Mouse (Mus musculus): ENCODE measurements around the gene Senp8. TPM values are rescaled to one million over a fixed set of nuclear protein-coding genes. Genes with fewer than 3 reads are reported as not detected.
A peak's percentile ranks its signal among the peaks of the same experiment; 100 is the strongest.
"Not testable (repeated sequence)": the region's sequence is repeated elsewhere in the genome, so short reads cannot be mapped to it uniquely, and the experiment has no call there.

Senp8 gene
- 7.6 and 10.7 TPM in 2 replicates for polyA plus RNA-seq (2015; fragmentation: Nextera tagmentation; extraction: Ambion mirVana)

- ATAC-seq (ENCODE audit: insufficient read depth, low FRiP score), result peak; percentile 95
- no peaks in the 10 kb centered on the region for H3K27me3 ChIP-seq (ENCODE audit: control insufficient read depth, insufficient read depth, low read length)
These were observed at the start of gene Senp8, which contains the start of gene Myo9a for GRCm38 (mm10) chr9:59750267-59751065. Senp8 (minus strand) TSS chr9:59750710. Myo9a (plus strand) TSS chr9:59750896.

DNA sequence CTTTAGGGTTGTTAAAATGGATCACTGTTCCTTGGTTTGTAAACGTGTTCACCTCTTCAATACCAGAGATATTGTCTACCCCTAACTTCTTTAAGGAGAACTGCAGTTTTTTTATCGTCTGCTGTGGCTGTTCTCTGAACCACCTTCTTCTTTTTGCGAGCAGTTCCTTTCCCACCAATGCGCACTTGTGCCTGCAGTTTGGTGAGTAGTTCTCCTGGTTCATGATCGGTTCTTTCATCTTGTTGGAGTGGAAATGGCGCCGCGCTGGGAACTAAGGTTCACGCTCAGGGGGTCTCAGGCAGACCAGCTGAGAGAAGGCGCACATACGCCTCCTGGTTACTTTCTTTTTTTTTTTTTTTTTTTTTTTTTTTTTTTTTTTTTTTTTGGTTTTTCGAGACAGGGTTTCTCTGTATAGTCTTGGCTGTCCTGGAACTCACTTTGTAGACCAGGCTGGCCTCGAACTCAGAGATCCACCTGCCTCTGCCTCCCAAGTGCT is 16.5 kb upstream of the Senp8 start:
- not testable (repeated sequence) for H3K27me3 ChIP-seq (ENCODE audit: control insufficient read depth, insufficient read depth, low read length); H3K4me1 ChIP-seq (ENCODE audit: control insufficient read depth, insufficient read depth, low read length); H3K9ac ChIP-seq (ENCODE audit: low read length); H3K4me2 ChIP-seq (ENCODE audit: low read depth, low read length); H3K36me3 ChIP-seq (ENCODE audit: control insufficient read depth, insufficient read depth, low read length); ATAC-seq (ENCODE audit: insufficient read depth, low FRiP score); H3K4me3 ChIP-seq (replicated peaks; ENCODE audit: low read length); H3K27ac ChIP-seq (ENCODE audit: low read length); H3K9me3 ChIP-seq (replicated peaks; ENCODE audit: control insufficient read depth, low read length)
- 90% methylated on average over 12 of the region's 13 CpGs for WGBS

More at GRCm38 (mm10) chr9:59750267-59751065, at the start of gene Senp8, which contains the start of gene Myo9a:
- peak within 1 kb of the TSS; percentile 91 for H3K9ac ChIP-seq (ENCODE audit: low read length)
- peak within 1 kb of the TSS; percentile 96 for H3K27ac ChIP-seq (ENCODE audit: low read length)
- H3K9me3 ChIP-seq (replicated peaks; ENCODE audit: control insufficient read depth, low read length), result no peaks in the 10 kb centered on the region
- no peaks in the 10 kb centered on the region; the same call in 1 of the 2 replicates for H3K4me1 ChIP-seq (ENCODE audit: control insufficient read depth, insufficient read depth, low read length)
- peak within 1 kb of the TSS; percentile 78 for H3K4me2 ChIP-seq (ENCODE audit: low read depth, low read length)
- under 1% methylated on average over 59 of the region's 59 CpGs for WGBS
- peak within 1 kb of the TSS; percentile 78 for H3K4me3 ChIP-seq (replicated peaks; ENCODE audit: low read length)
- no peaks in the 10 kb centered on the region for H3K36me3 ChIP-seq (ENCODE audit: control insufficient read depth, insufficient read depth, low read length)

DNA sequence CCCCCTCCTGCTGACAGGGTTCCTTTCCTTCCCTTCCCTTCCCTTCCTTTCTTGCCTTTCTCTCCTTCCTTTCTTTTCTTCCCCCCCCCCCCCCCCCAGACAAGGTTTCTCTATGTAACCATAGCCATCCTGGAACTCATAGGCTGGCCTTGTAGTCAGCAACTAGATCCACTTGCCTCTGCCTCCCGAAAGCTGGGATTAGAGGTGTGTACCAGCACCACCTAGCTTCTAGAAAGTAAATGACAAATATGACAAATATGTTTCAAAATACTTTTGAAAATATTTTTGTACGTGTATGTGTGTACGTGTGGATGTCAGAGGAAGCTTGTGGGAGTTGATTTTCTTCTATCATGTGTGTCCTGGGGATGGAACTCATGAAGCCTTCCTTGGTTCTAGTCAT is 10.0 kb upstream of the Senp8 start:
- ATAC-seq (ENCODE audit: insufficient read depth, low FRiP score), result no peak
- 65% methylated on average over 3 of the region's 3 CpGs for WGBS
- no peak overlapping the region for H3K27ac ChIP-seq (ENCODE audit: low read length)
- H3K27me3 ChIP-seq (ENCODE audit: control insufficient read depth, insufficient read depth, low read length), result no peaks in the 10 kb centered on the region
- H3K9me3 ChIP-seq (replicated peaks; ENCODE audit: control insufficient read depth, low read length), result no peaks in the 10 kb centered on the region
- no peak overlapping the region for H3K9ac ChIP-seq (ENCODE audit: low read length)
- no peaks in the 10 kb centered on the region for H3K36me3 ChIP-seq (ENCODE audit: control insufficient read depth, insufficient read depth, low read length)
- H3K4me3 ChIP-seq (replicated peaks; ENCODE audit: low read length), result no peak overlapping the region
- H3K4me2 ChIP-seq (ENCODE audit: low read depth, low read length), result no peak overlapping the region
- H3K4me1 ChIP-seq (ENCODE audit: control insufficient read depth, insufficient read depth, low read length), result no peaks in the 10 kb centered on the region

DNA sequence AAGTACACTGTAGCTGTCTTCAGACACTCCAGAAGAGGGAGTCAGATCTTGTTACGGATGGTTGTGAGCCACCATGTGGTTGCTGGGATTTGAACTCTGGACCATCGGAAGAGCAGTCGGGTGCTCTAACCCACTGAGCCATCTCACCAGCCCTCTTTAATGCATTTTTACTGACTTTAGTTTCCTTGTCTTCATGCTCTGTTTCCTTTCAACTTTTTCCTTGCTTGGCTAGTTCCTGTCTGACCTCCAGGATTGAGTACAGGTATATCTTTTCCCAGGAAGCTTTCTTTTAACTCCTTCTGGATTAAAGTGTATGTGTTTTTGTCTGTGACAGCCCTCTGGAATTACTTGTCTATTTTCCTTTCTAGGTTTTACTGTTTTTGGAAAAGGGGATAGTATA is 6.5 kb upstream of the Senp8 start:
- WGBS, result 96% methylated on average over 2 of the region's 3 CpGs
- not testable (repeated sequence) for ATAC-seq (ENCODE audit: insufficient read depth, low FRiP score)

DNA sequence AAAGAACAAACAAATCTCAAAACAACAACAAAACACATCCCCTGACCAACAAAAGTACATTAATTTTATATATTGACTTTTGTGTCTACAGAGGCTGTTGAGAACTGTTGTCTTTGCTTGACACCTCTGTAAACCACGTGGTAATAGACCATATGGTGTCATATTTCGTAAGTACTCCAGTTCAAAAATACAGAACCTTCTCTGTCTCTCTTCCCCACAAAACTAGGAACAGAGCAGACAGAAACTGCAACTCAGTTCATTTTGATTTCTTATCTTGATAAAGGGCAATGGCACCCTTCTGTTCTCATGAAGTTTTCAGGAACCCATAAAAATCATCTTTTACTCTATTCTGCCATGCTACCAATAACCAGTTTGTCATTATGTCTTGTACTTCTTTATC is 4.7 kb upstream of the Senp8 start:
- Histone ChIP-seq H3K27me3 (ENCODE audit: control insufficient read depth, insufficient read depth, low read length) (no peaks in the 10 kb centered on the region), H3K27ac (ENCODE audit: low read length) (no peak overlapping the region), H3K9me3 (replicated peaks; ENCODE audit: control insufficient read depth, low read length) (no peaks in the 10 kb centered on the region), H3K4me3 (replicated peaks; ENCODE audit: low read length) (no peak overlapping the region), H3K9ac (ENCODE audit: low read length) (no peak overlapping the region), H3K4me2 (ENCODE audit: low read depth, low read length) (no peak overlapping the region), H3K36me3 (ENCODE audit: control insufficient read depth, insufficient read depth, low read length) (no peaks in the 10 kb centered on the region), H3K4me1 (ENCODE audit: control insufficient read depth, insufficient read depth, low read length) (no peaks in the 10 kb centered on the region; the same call in 1 of the 2 replicates)
- no peak for ATAC-seq (ENCODE audit: insufficient read depth, low FRiP score)
- WGBS, result 59% methylated on average over 2 of the region's 2 CpGs

More for the DNA sequence above, 6.5 kb upstream of the Senp8 start:
- not testable (repeated sequence) for H3K27ac ChIP-seq (ENCODE audit: low read length); H3K4me1 ChIP-seq (ENCODE audit: control insufficient read depth, insufficient read depth, low read length); H3K36me3 ChIP-seq (ENCODE audit: control insufficient read depth, insufficient read depth, low read length); H3K4me2 ChIP-seq (ENCODE audit: low read depth, low read length); H3K4me3 ChIP-seq (replicated peaks; ENCODE audit: low read length); H3K27me3 ChIP-seq (ENCODE audit: control insufficient read depth, insufficient read depth, low read length); H3K9ac ChIP-seq (ENCODE audit: low read length); H3K9me3 ChIP-seq (replicated peaks; ENCODE audit: control insufficient read depth, low read length)

DNA sequence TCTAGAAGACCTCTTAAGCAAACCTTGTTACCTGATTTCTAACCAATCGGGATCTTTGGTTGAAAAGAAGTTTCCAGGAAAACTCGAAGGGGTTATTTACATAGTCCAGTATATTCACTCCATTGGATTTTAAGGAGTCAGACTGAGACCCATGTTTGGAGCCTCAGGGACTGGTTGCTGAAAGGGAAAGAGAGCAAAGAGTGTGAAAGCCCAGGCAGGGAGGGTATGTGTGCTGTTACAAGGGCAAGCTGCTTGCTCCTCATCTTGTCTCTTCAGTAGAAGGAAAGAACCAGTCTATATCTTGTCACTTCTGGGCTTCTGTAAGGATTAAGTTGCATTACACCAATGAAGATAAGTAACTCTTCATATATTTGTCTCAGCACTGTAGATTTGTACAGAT is 1.5 kb upstream of the Senp8 start:
- Histone ChIP-seq H3K4me3 (replicated peaks; ENCODE audit: low read length) (peak overlapping the region; percentile 78), H3K27me3 (ENCODE audit: control insufficient read depth, insufficient read depth, low read length) (no peaks in the 10 kb centered on the region), H3K4me2 (ENCODE audit: low read depth, low read length) (peak overlapping the region; percentile 74), H3K4me1 (ENCODE audit: control insufficient read depth, insufficient read depth, low read length) (no peaks in the 10 kb centered on the region; the same call in 1 of the 2 replicates), H3K27ac (ENCODE audit: low read length) (peak overlapping the region; percentile 95), H3K9ac (ENCODE audit: low read length) (peak overlapping the region; percentile 91), H3K9me3 (replicated peaks; ENCODE audit: control insufficient read depth, low read length) (no peaks in the 10 kb centered on the region), H3K36me3 (ENCODE audit: control insufficient read depth, insufficient read depth, low read length) (no peaks in the 10 kb centered on the region)
- ATAC-seq (ENCODE audit: insufficient read depth, low FRiP score), result no peak
- WGBS, result 1% methylated on average over 2 of the region's 2 CpGs

DNA sequence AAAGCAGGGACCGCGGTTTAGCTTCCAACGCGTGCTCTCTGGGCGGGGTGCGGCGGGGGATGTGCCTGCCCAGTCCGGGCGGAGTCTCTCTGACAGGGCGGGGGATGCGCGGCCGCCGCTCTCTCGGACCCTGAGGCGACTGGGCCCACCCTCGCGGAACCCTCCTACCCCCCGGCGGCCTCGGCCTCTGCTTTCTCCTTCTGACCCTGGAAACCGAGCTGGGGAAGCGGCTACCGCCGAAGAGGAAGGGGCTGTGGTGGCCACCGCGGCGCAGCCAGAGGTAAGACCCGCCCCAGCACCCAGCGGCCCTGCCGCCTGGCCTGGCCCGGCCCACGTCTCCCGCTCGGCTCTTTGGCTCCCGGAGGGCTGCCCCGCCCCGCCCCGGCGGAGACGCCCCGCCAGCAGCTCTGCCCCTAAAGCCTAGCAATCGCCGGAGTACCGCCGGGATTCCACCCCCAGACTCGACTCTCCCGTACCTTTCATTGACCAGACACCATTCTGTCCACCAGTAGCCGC is 614 bp upstream of the Senp8 start:
- H3K4me1 ChIP-seq (ENCODE audit: control insufficient read depth, insufficient read depth, low read length), result no peaks in the 10 kb centered on the region; the same call in 1 of the 2 replicates
- peak overlapping the region; percentile 91 for H3K9ac ChIP-seq (ENCODE audit: low read length)
- H3K36me3 ChIP-seq (ENCODE audit: control insufficient read depth, insufficient read depth, low read length), result no peaks in the 10 kb centered on the region
- H3K27ac ChIP-seq (ENCODE audit: low read length), result peak overlapping the region; percentile 95
- H3K9me3 ChIP-seq (replicated peaks; ENCODE audit: control insufficient read depth, low read length), result no peaks in the 10 kb centered on the region
- WGBS, result 0% methylated on average over 45 of the region's 49 CpGs
- ATAC-seq (ENCODE audit: insufficient read depth, low FRiP score), result peak; percentile 95
- H3K4me3 ChIP-seq (replicated peaks; ENCODE audit: low read length), result peak overlapping the region; percentile 78
- peak overlapping the region; percentile 74 for H3K4me2 ChIP-seq (ENCODE audit: low read depth, low read length)
- no peaks in the 10 kb centered on the region for H3K27me3 ChIP-seq (ENCODE audit: control insufficient read depth, insufficient read depth, low read length)

- H3K4me1 ChIP-seq (ENCODE audit: control insufficient read depth, insufficient read depth, low read length), result no peaks in the 10 kb centered on the region; the same call in 1 of the 2 replicates
- H3K4me3 ChIP-seq (replicated peaks; ENCODE audit: low read length), result peak overlapping the region; percentile 78
- H3K4me2 ChIP-seq (ENCODE audit: low read depth, low read length), result peak overlapping the region; percentile 78
- ATAC-seq (ENCODE audit: insufficient read depth, low FRiP score), result no peak
- no peaks in the 10 kb centered on the region for H3K9me3 ChIP-seq (replicated peaks; ENCODE audit: control insufficient read depth, low read length)
- WGBS, result 32% methylated on average over 12 of the region's 12 CpGs
- no peaks in the 10 kb centered on the region for H3K27me3 ChIP-seq (ENCODE audit: control insufficient read depth, insufficient read depth, low read length)
- peak overlapping the region; percentile 81 for H3K9ac ChIP-seq (ENCODE audit: low read length)
- H3K27ac ChIP-seq (ENCODE audit: low read length), result peak overlapping the region; percentile 96; the same call in 1 of the 2 replicates
- no peaks in the 10 kb centered on the region for H3K36me3 ChIP-seq (ENCODE audit: control insufficient read depth, insufficient read depth, low read length)
These were observed 787 bp downstream of the Senp8 start for GRCm38 (mm10) chr9:59749581-59750265.

Measured in stomach, embryonic 16.5 days (tissue).